Comparison of ENCODE assay signal across 7 mouse cellular contexts in genomic region chr13:30749557-30750141, GRCm38 (mm10). TPM values are rescaled to one million over a fixed set of nuclear protein-coding genes. Genes with fewer than 3 reads are reported as not detected.
DNase-seq lines count a peak whose midpoint lies in the region; ATAC-seq and TF ChIP-seq lines count a peak whose summit lies in the region.

No protein-coding gene starts in this region.

- TF ChIP-seq CTCF in testis, adult 2 months (IDR thresholded peaks at IDR 0.05; ENCODE audit: control insufficient read depth, insufficient read depth, insufficient replicate concordance, low read depth, low read length) = no peak

- H3K27ac ChIP-seq in testis, adult 2 months (ENCODE audit: control insufficient read depth, insufficient read depth, low read depth, low read length) = no peak overlapping the region
- H3K27ac ChIP-seq in forebrain, embryonic 10.5 days = no peak overlapping the region
- H3K27ac ChIP-seq in limb, embryonic 10.5 days = no peak overlapping the region
- H3K27ac ChIP-seq in neural tube, embryonic 14.5 days (ENCODE audit: low read depth, low read length) = no peak overlapping the region

- 7% methylated on average over 11 of the region's 11 CpGs for WGBS in forebrain, embryonic 10.5 days
- 4% methylated on average over 11 of the region's 11 CpGs for WGBS in limb, embryonic 10.5 days
- WGBS in neural tube, embryonic 14.5 days = 5% methylated on average over 11 of the region's 11 CpGs

- no peak for TF ChIP-seq POLR2A in testis, adult 2 months (IDR thresholded peaks at IDR 0.05; ENCODE audit: control insufficient read depth, low read depth, low read length)

- 0 out of 2 replicates have a peak, but pooled peaks have one; percentile 14 for ATAC-seq in neural tube, embryonic 14.5 days (ENCODE audit: low read depth)
- no peak for ATAC-seq in cerebellum, adult (ENCODE audit: insufficient number of reproducible peaks, low FRiP score, low TSS enrichment)

- H3K9ac ChIP-seq in neural tube, embryonic 14.5 days (replicated peaks; ENCODE audit: low read depth, low read length) = no peak overlapping the region

- no peaks in the 10 kb centered on the region for H3K36me3 ChIP-seq in testis, adult 2 months (ENCODE audit: control insufficient read depth, insufficient read depth, low read length)
- H3K36me3 ChIP-seq in forebrain, embryonic 10.5 days (replicated peaks) = no peaks in the 10 kb centered on the region
- no peaks in the 10 kb centered on the region for H3K36me3 ChIP-seq in limb, embryonic 10.5 days
- no peaks in the 10 kb centered on the region for H3K36me3 ChIP-seq in neural tube, embryonic 14.5 days (ENCODE audit: control insufficient read depth, insufficient read depth, low read length)

- peaks cover 13% of the 10 kb centered on the region for H3K4me1 ChIP-seq in testis, adult 2 months (ENCODE audit: control insufficient read depth, insufficient read depth, low read length)
- peaks cover 29% of the 10 kb centered on the region for H3K4me1 ChIP-seq in forebrain, embryonic 10.5 days
- H3K4me1 ChIP-seq in limb, embryonic 10.5 days = peaks cover 25% of the 10 kb centered on the region
- H3K4me1 ChIP-seq in neural tube, embryonic 14.5 days (ENCODE audit: control insufficient read depth, insufficient read depth, low read length) = peaks cover 13% of the 10 kb centered on the region; the same call in 1 of the 2 replicates

- H3K9me3 ChIP-seq in forebrain, embryonic 10.5 days = no peaks in the 10 kb centered on the region
- no peaks in the 10 kb centered on the region for H3K9me3 ChIP-seq in limb, embryonic 10.5 days (replicated peaks)
- no peaks in the 10 kb centered on the region for H3K9me3 ChIP-seq in neural tube, embryonic 14.5 days (ENCODE audit: control insufficient read depth, low read length)

- no peak for DNase-seq in testis, postnatal 14 days (ENCODE audit: low spot score)
- DNase-seq in forebrain, embryonic 10.5 days (ENCODE audit: extremely low spot score, low spot score) = peak; percentile 32
- DNase-seq in limb, embryonic 10.5 days (ENCODE audit: low spot score) = peak; percentile 46
- no peak for DNase-seq in layer of hippocampus, adult 8-10 months (ENCODE audit: low spot score in 2 of 2)

- peaks cover 2% of the 10 kb centered on the region; the same call in 1 of the 2 replicates for H3K27me3 ChIP-seq in testis, adult 2 months (ENCODE audit: control insufficient read depth, insufficient read depth, low read length)
- peaks cover 73% of the 10 kb centered on the region for H3K27me3 ChIP-seq in forebrain, embryonic 10.5 days (ENCODE audit: poor library complexity, severe bottlenecking)
- H3K27me3 ChIP-seq in limb, embryonic 10.5 days (ENCODE audit: low read depth, poor library complexity, severe bottlenecking) = peaks cover 74% of the 10 kb centered on the region
- H3K27me3 ChIP-seq in neural tube, embryonic 14.5 days (ENCODE audit: control insufficient read depth, insufficient read depth, low read length) = peaks cover 44% of the 10 kb centered on the region

- peak overlapping the region; percentile 73 for H3K4me3 ChIP-seq in testis, adult 2 months (ENCODE audit: control insufficient read depth, low read depth, low read length)
- H3K4me3 ChIP-seq in forebrain, embryonic 10.5 days = peak overlapping the region; percentile 57
- peak overlapping the region; percentile 49 for H3K4me3 ChIP-seq in limb, embryonic 10.5 days
- peak overlapping the region; percentile 22 for H3K4me3 ChIP-seq in neural tube, embryonic 14.5 days (ENCODE audit: low read depth, low read length)

- peak overlapping the region; percentile 70 for H3K4me2 ChIP-seq in neural tube, embryonic 14.5 days (ENCODE audit: low read depth, low read length)

RNA-seq across cellular contexts. Expression of gene Irf4, which starts 0.6 kb away (rescaled TPM):
- 0.26 and 0.30 TPM in 2 replicates for polyA plus RNA-seq in testis, adult 2 months (2012; rRNA removed)
- 0.04 TPM in 1 of 2 replicates, not detected in the other for polyA plus RNA-seq in forebrain, embryonic 10.5 days (2016; fragmentation: Nextera tagmentation; extraction: Ambion mirVana)
- polyA plus RNA-seq in limb, embryonic 10.5 days (2016; fragmentation: Nextera tagmentation; extraction: Ambion mirVana) = not detected in 2 replicates
- 0.09 TPM in 1 of 2 replicates, not detected in the other for polyA plus RNA-seq in neural tube, embryonic 14.5 days (2014; fragmentation: Nextera tagmentation; extraction: Ambion mirVana)
- under 1 TPM; 0.17 to 0.18 (median 0.18) TPM for total RNA-seq in layer of hippocampus, adult 8-10 months (2022)

Comparison
In these comparisons a context has a peak if more than half of its experiments do, and no peak if none do; other contexts are left out.
1. H3K4me3 ChIP-seq: peak in every context shown above with its lines; median percentile 73 in testis, adult 2 months; 57 in forebrain, embryonic 10.5 days; 49 in limb, embryonic 10.5 days; 22 in neural tube, embryonic 14.5 days.
2. DNase-seq: peak in forebrain, embryonic 10.5 days (single experiment) and limb, embryonic 10.5 days (single experiment); none in testis, postnatal 14 days (single experiment) and layer of hippocampus, adult 8-10 months (0 of 2).